Mouse (Mus musculus) kidney, postnatal 4 days (tissue): ENCODE results near the gene 4930579F01Rik.

Experiments used
- DNase-seq, 2 experiments: peaks; one replicate each; pipeline ENCODE4 v3.0.0; 2021; ENCODE audit warnings: mixed read lengths in 2 of 2

4930579F01Rik gene

DNA sequence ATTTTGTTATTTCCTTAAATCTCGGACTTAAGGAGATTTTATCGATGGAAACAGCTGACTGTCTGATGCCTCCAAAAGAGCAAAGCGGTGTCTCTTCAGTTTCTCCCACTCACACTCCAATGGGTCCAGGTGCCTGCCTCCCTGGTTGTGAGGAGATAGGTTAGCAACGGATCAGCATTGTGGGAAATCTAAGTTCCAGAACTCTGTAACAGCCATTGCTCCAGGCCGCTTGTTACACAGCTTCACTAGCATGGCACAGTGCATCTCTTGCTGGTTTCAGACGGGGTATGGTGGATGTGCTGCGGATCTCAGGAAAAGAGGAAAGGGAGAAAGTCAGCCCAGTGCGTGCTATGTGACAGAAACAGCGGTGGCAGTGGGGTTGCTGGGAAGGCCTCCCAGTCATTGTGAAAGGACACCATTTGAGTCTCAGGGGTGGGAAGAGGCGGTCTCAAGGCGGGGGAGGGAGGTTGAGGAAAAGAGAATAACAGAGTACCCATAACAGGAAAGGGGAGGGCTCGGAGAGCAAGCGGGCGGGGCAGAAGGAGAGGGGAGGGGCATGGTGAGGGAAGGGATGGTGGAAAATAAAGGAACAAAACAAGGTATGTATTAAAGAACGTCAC lies at the start of gene 4930579F01Rik:
TSS of gene 4930579F01Rik (minus strand) at position 143 of the 620 bp plus-strand sequence.
- DNase-seq: no peak

DNA sequence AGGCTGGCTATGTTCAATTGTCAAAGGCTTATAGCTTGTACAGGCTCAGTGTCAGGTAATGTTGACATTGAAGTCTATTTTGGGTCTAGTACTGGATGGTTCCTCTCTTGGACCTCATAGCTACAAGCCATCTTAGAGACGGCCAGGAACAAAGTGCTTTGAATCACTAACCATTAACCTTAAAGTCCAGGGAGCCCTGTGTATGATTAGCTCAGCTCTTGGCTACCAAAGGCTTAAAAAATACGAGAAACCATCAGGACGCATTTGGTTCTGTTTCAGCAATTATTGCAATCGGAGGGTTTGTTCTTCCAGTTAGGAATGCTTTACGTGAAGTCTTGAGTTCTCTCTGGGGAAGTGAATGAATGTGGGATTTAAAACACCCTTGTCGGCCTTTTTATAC lies 49.3 kb upstream of the 4930579F01Rik start:
- DNase-seq: no peak

DNA sequence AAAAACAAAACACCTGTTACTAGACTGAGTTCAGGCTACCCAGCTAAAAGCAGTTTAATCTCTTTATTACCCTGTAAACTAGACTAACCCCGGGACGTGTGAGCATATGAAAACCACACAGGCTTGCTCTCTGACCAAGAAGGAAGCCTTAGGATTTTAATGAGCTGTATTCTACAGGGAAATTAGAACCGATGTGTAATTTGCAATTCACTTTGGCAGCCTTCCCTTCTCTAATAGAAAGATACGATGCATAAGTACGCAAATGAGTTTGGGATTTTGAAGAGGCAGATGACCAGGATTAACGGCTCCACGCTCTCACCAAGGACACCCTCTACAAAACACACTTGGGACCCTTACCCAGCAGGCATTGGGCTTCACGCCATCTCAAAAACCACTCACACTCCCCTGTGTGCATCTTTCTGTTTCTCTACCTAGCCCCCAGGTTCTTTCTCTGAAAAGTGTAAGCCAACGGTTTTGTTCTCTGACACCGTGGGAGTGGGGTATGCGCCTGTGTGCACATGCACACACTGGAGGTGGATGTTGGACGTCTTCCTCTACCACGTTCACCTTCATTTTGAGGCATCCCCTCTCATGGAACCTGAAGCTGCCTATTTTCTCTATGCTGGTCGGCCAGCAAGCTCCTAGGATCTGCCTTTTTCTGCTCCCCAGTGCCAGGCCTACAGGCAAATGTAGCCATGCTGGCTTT lies 48.5 kb upstream of the 4930579F01Rik start:
- no peak for DNase-seq

DNA sequence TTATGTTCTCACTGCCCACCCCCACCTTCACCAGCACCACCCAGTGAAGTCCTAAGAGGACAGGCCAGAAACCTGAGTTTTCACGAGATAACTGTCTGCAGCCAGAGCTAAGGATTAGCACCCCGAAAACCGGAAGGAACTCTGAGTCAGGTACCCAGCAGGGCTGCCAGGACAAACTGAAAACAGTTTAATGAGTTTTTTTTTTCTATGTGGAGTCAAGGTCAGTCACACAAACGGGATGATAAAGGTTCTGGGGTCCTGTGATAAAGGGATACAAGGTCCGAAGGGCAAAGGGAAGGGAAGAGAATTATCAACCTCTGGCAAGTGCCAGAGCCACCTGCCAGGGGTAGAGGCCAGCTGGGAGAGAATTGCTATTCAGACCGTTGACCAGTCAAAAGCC lies 47.7 kb upstream of the 4930579F01Rik start:
- DNase-seq: no peak

DNA sequence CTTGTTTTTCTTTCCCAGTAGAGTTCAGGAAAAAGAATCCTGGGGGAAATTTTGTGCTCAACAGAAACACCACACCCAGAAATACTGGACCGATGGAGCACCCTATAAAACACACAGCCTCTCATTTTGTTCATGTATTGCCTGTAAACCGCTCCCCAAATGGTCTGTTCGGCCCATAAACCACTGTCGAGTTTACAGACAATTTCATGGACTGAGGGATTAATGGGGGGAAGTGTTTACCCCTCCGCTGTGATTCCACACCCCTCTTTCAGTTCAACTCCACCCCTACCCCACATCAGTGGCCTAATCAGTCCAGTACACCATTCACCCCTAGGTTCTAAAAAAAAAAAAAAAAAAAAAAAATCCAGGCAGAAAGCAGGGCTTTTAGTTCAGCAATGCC lies 47.3 kb upstream of the 4930579F01Rik start:
- DNase-seq: no peak

DNA sequence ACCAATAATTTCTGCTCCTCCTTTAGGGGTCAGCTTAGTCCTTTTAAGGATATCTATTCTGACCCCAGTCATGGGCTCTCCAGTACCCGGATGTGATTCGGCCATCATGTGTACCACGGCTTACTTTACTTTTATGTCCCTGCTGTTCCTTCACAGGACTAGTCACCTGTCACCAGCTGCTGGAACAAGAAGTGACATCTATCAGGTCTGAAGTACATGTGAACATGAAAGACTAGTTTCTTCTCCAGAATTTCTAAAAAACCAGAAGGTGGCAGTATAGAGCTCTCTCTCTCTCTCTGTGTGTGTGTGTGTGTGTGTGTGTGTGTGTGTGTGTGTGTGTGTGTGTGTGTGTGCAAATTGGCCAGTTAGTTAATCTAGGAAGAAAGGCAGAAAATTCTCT lies 46.8 kb upstream of the 4930579F01Rik start:
- DNase-seq: peak; percentile 26 to 33

DNA sequence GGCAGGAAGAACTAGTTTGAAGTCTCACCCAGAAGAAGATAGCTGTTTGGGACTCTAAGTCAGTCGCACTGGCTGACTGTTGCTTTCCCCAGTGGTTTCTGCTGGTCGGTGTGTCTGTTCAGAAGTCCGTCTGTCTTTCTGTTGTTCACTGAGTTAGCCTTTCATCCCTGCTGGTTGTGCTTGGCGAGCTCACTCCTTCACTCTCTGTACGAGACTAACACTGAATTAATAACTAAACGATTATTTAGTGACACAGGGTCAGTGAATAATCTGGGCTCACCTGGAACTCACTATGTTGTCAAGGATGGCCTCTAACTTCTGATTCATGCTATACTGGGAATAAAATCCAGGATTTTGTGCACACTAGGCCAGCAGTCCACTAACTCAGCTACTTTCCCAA lies 45.8 kb upstream of the 4930579F01Rik start:
- DNase-seq: no peak

DNA sequence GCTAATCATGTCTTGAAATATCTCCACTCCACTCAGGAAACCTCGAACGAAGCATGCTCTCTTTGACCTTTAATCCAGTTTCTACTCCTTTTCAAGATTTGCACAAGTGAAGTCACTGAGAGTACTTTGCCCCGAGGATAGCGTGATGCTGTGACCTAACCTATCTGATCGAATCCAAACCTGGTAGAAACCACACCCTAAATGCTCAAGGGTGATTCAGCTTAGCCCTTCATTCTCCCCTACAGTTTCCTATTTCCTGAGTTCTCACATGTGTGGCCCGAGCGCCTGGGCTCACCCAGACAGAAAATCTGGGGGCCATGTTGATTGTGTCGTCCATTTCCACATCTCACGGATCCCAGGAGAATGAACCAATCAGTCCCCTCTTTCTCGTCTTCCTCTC lies 44.4 kb upstream of the 4930579F01Rik start:
- no peak for DNase-seq

DNA sequence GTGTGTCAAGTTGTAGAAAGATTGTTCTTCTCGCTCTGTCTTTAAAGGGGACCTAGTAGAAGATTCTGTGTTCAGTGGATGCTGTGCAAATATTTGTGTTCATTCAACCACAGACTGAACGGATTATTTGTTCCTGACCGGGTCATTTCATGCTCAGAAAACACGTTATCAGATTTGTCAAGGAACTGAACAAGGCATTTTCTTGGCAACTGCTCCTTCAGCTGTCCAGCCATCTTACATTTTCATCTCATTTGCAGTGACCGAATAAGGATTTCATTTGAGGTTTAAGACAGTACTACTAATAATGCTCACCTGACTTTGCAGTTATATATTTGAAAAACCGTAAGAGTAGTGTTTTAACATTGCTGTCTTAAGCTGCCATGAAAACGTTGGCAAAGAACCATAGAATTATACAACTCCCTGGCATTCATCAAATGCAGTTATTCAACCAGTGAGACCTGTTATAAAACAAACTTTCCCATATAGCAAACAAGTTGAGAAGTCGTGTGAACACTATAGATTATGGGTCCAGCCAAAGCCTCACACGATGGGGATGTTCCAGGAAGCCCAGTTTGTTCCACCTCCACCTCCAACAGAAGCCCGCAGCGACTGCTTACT lies 43.0 kb upstream of the 4930579F01Rik start:
- DNase-seq: no peak

DNA sequence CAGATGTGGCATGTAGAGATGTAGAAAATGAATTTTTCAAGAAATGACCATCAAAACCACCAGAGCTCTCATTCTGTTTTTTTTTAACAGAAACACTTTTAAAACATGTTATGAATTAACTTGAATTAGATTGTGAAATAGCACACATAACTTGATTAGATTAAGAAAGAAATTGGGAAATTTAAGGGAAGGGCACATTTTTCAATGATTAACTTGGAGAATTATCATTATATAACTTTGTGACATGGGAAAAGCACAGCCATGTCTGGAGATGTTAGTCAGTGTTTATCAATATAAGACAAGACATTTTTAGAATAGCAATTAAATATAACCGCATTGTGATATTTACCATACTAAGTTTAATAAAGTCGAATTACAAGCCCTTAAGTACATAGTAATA lies 37.9 kb upstream of the 4930579F01Rik start:
- no peak for DNase-seq

DNA sequence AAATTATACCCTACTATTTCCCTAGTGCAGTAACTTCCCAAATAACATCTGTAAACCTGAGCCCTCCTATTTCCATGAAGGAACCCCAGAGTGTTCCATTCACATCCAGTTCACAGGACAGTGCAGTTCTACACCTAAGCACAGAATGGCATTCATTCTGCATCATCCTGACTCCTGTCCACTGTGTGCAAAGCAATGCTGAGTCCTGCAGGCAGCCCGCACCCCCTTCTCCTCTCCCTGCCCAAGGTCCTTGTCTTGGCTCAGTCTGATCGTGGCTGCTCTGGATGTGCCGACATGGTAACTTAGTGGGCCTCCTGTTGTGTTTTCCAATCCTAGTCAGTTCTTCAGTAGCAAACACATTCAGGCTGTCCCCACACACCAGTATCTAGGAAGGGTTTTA lies 36.6 kb upstream of the 4930579F01Rik start:
- DNase-seq: no peak

DNA sequence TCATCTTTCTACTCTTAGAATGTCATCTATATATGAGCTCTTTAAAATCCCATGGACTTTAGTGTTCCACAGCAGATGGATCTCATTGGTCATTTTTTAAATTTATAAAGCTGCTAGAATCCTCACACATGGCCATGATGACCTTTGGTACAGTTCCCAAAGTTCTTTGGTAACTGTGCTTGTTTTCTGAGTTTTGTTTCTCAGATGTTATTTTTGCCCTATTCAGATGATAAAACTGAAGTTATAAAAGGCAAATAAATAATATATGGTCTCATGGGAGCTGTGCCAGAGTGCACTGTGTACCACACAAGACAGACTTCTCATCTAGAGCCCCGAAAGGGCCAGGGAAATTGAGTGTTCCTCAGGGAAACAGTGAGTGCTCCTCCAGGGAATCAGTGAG lies 35.8 kb upstream of the 4930579F01Rik start:
- DNase-seq: no peak

DNA sequence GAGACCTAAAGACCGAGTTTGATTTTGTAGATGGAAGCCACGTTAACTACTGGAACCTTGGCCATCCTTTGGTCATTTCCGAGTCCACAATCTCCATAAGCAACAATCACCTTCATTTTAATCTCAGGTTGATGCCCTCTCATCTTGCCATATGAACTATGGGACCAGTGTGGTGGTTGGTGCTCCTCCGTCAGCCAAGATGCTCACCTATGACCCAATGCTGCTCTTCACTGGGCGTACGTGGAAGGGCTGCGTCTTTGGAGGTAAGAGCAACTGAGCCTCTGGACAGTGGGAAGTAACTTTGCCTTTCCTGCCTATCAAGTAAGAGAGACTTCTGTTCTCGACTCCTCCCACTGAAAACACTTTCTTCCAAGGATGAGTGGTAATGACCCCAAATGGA lies 34.2 kb upstream of the 4930579F01Rik start:
- no peak for DNase-seq

DNA sequence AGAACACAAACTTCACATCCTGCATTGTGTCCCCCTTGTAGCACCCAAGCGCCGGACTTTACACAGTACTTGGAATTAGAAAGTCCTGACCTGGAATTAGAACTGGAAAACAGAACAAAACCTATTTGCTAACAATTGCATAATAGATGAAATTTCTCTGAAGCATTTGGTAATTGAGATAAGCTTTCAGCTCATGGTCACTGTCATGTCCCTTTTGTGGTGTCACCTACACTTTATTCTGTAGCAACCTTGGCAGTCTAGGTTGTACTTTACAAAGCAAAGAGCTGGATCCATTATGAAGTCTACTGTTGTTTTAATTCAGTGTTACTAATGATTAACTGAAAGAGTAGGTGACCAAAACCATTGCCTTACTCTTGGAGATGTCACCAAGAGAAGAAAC lies 33.5 kb upstream of the 4930579F01Rik start:
- DNase-seq: no peak

DNA sequence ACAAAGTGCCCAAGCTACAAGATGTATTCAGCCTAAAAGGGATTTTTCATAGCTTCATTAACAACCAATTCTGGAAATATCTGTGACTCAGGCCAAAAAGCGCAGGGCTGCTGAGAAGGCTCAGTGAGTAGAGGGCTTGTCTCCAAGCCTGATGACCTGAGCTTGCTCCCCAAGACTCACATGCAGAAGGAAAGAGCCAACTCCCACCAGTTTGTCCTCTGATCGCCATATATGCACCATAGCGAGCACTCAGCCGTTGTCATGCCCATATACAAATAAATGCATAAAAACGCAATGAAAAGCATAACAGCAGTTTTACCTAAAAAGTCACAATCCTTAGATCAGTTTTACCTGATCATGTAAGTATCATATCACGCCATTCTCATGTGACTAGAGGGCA lies 32.9 kb upstream of the 4930579F01Rik start:
- no peak for DNase-seq

DNA sequence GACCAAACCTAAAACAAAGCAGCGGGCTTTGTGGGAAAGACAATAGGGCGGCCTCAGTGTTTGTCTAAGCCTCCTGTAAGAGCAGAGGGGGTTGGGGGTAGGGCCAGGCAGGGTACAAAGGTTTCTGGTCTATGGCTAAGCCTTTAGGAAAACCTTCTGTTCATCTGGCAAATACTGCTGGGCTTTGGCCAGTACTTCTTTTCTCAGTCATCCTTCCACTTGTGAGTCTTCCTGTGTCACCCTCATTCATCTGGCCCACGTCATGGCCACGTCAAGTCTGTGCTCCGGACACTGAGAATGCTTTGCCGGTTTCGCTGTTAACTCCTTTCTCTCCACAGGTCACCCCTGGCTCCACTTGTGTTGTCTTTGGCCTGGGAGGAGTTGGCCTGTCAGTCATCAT lies 32.2 kb upstream of the 4930579F01Rik start:
- DNase-seq: peak in 1 of 2 experiments; percentile 43

DNA sequence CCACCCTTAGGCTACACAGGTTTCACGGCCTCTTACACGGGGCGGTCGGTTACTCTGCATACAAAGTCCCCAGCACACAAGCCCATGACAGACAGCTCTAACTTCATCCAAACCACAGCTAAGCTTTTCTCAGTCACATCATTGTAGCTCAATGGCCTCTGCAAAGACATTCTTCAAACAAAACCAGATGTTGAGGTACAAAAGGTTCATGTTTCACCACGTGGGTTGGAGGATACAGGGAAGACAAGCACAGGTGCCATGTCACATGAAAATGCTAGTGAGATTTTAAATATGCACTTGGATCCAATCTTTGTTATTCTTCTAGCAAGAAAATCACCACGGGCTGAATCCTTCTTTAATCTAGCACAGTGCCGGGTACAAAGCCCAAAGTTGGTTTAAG lies 31.7 kb upstream of the 4930579F01Rik start:
- DNase-seq: no peak

DNA sequence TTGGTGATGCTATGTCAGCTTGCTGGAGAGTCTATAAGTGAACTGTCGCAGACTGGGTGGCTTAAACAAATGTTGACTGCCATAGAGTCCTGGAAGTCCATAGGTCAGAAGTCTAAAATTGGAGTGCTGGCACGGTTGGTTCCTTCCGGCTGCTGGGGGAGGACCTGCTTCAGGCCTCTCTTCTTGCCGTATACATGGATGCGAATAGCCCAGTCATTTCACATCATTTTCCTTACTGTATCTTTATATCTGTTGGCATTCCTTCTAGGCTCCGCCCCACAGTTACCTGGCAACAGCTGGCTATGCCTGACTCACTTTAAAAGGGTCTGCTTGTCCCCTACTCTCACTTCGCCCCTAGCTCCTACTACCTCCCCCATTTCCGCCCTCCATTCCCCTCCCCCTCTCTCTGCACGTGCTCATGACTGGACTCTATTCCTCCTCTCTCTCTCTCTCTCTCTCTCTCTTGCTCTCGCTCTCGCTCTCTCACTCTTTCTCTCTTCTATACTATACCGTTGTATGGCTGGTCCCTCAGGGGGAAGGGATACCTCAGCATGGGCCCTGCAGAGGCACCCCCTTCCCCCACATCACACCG lies 30.8 kb upstream of the 4930579F01Rik start:
- no peak for DNase-seq

DNA sequence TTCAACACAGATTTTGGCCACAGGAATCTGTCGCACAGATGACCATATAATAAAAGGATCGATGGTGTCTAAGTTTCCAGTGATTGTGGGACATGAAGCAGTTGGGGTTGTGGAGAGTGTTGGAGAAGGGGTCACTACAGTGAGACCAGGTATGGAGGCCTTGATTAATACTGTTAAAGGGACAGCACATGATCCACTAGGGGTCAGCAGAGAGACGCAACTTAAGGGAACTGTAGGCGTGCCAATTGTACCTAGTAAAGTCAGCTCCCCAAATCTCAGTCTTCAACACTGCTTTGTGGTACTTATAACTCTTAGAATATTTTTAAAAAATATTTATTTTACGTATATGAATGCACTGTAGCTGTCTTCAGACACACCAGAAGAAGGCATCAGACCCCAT lies 29.3 kb upstream of the 4930579F01Rik start:
- DNase-seq: peak; percentile 69 to 78

DNA sequence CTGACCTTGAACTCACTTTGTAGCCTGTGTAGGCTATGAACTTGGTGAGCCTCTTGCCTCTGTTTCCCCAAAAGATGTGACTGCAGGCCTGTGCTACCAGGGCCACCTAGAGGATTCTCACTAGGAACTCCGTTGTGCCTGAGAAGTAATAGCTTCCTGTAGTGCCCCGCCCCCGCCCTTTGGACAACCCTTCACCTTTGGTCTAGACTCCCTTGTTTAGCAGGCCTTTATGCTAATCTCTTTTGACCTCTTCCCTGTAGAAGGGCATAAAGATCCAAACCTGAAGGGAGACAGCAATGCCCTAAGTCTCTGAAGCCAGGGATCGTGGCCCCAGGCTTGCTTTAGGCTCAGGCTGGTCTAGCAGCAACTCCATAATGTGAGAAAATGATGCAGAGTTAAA lies 28.9 kb upstream of the 4930579F01Rik start:
- DNase-seq: no peak

DNA sequence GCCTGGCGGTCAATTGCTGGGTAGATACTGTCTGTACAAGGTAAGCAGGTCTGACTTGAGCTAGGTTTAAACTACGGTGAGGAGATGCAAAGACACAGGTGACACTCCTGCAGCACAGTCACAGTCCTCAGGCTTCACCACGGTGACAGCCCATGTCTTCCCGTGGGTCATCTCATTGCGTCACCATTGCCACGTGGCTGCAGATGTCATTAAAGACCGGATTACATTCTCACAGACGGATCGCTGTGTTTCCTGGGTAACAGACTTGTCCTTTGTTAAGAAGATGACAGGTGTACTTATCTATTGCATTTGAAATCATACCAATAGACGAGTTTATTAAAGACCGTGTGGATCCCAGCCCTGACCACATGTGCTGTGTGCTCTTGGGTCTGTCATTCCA lies 27.5 kb upstream of the 4930579F01Rik start:
- DNase-seq: no peak

DNA sequence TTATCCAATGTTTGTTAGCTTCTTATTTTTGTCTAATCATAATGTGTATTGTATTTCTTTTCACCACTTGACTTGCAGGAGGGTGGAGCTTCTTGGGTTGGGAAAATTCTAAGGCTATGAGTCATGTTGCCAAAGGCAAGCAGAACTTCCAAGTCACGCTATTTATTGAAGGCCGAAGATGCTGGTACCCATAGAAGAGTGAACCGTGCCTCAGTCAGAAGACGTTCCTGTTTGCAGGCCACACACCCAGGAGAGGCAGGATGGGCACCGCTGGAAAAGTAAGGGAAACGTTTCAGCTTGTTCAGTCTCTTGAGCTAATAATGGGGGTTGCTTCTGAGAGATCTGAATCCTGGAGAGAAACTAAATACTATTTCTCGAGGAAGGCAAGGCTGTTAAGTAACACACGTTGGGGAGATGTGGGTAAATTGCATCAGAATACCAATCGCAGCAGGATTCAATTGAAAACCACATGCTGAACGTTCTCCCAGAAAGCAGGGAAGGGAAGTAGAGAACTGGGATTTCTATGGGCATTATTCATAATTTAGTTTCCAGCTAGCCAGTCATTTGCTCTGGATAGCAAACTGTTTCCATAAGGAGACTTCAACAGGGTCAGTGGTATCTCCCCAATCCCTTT lies 24.1 kb upstream of the 4930579F01Rik start, which contains the start of gene Adh7:
TSS of gene Adh7 (plus strand) at position 130 of the 634 bp plus-strand sequence.
- DNase-seq: no peak

DNA sequence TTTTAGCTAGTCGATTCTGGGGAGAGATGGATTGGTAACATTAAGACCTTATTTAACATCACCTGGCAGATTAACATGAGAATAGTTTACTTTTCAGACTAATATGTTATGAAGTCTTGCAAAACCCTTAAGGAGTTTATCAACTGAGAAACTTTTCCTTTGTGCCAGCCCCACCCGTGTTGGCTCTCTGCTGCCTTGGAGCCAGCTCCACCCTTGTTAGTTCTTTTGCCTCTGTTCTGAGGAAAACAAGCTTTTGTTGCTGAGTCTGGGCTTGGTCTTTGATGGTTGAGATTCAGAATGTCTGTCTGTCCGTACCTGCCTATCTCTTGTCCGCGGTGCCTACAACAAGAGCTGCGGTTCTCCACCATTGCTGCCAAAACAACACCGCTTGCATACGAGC lies 22.5 kb upstream of the 4930579F01Rik start:
- DNase-seq: no peak
